Mouse (Mus musculus) brain, adult 2 months (tissue): Measurements from ENCODE around the gene Cfap97.
"Not testable (repeated sequence)": the region's sequence is repeated elsewhere in the genome, so short reads cannot be mapped to it uniquely, and the experiment has no call there.

ENCODE experiments used
- DNase-seq: peaks from one replicate; pipeline ENCODE4 v3.0.0; 2011; ENCODE audit warnings: low read depth, low spot score

Cfap97 gene

DNA sequence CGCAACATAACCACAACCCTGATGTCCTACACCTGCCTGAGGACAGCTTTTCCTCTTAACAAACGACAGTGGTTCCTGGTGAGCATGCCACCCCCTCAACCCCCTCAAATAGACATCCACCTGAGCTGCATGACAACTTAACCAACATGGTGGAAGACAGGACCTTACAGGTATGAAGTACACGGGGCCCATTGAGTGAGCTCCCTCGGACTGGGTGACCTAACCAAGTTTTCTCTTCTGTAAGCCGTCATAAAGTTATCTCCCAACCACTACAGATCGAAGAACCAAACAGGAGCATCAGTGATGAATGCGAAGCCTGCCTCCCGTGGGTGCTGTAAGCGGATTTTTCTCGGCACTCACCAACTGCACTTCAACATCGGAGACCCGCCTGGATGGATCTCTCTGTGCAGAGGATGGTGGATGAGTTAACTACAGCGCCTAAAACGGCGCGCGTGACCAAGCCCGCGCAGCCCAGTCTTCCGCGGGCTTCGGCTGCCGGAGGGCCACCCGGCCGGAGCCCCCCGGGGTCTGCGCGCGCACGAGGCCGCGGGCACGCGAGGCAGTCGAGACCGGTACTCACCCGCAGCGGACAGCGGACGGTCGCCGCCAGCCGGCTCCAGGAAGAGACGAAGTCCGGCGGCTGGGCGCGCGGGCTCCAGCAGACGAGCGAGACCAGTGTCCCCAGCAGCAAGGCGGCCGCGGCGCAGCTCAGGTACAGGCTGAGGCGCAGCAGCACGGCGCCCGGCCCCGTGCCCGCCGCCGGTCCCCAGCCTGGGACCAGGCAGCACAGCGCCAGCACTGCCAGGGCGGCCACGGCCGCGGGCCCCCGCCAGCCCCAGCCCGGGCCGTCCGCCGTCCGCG, at the start of gene Cfap97:
TSS of gene Cfap97 (plus strand) at position 570 of the 861 bp plus-strand sequence.
- peak; percentile 64 for DNase-seq

DNA sequence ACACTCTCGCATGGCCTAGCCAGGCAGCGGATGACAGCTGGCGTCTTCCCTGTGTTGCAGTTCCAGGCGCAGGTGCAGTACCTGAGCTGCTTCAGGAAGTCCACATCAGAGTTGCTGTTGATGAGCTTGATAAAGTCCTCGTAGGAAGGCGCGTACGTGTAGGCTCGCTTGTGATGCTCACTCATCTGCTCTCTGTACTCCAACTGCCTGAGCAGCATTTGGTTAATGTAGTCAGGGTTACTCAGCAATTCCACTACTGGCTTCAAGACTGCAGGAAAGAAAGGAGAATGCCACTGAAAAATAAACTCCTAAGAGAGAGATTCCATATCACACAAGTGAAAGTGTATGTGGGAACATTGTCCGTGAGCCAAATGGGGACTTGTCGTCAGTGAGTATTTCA, 48.1 kb upstream of the Cfap97 start:
- DNase-seq = peak; percentile 60

DNA sequence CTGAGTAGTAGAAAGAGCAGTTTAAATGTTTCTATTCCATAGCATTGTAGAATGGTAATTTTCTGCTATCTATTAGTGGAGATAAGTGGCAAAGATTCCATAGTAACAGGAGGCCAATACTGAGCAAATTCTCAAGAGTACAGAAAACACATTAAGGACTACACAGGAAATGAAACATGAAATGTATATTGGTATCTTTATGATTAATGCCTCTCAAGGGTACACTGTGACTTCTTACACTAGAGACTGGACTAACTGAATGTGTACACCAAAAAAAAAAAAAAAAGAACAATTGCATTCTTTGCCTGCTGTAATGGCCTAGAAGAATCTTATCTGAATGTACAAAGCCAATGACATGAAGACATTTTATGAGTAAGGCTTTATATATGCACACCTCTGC, 43.9 kb upstream of the Cfap97 start:
- no peak for DNase-seq

DNA sequence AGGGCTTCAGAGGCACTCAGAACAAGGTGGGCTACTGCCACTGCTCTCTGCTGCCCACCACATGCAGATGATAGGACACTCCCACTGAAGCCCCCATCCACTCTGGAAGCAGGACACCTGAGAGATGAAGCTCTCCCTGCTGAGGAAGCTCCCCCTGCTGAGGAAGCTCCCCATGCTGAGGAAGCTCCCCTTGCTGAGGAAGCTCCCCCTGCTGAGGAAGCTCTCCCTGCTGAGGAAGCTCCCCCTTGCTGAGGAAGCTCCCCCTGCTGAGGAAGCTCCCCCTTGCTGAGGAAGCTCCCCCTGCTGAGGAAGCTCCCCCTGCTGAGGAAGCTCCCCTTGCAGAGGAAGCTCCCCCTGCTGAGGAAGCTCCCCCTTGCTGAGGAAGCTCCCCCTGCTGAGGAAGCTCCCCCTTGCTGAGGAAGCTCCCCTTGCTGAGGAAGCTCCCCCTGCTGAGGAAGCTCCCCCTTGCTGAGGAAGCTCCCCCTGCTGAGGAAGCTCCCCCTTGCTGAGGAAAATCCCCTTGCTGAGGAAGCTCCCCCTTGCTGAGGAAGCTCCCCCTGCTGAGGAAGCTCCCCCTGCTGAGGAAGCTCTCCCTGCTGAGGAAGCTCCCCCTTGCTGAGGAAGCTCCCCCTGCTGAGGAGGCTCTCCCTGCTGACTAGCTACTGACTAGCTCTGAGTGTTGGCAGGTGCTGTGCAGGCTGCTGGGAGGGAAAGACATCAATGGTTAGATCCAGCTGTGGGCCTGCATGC, 38.0 kb upstream of the Cfap97 start:
- not testable (repeated sequence) for DNase-seq

DNA sequence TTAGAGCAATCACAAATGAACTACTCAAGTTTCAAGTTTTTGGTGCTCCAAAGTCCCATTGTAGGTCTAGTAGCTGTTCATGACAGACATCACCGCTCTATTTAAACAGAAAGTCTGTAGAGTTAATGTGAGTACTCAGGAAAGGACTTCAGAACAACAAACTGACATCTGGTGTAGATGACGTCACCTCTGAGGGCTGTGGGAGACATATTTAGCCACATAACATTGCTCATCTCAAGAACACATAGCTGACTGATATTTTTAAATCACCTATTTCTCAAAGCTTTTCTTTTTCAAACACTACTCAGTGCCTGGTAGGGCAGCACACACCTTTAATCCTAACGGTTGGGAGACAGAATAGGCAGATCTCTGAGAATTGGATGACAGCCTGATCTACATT, 34.4 kb upstream of the Cfap97 start:
- peak; percentile 85 for DNase-seq

DNA sequence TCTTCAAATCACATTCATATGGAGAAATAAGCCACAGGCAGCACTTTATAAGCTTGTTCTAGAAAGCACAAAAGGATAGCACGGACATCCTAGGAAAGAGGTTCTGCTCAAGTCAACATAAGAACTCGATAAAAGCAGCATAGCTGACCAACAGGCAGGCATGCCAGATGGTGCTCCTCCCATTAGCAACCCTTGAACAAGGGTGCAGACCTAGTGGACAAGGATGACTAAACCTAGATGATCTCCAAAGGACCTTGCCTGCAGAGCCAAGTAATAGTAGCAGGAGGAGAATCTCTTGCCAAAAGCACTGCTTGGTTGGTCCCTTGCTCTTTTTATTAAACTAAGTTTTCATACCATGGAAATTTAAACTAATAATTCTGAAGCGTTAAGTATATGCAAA, 32.4 kb upstream of the Cfap97 start:
- no peak for DNase-seq

DNA sequence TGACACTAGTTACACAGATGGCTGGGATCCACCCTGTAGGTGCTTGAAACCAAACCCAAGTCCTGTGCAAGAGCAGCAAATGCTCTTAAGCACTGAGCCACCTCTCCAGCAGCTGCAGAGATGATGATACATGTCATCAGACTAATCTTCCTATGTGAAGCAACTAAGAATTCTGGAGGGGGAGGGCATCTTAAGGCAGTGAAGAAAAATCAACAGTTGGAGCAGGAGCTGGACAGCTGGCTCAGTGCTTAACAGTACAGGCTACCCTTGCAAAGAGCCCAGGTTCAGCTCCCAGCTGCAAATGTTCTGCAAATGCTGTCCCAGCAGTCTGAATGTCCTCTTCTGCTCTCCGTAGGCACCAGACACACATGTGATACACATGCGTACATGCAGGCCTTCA, 29.1 kb upstream of the Cfap97 start:
- no peak for DNase-seq

DNA sequence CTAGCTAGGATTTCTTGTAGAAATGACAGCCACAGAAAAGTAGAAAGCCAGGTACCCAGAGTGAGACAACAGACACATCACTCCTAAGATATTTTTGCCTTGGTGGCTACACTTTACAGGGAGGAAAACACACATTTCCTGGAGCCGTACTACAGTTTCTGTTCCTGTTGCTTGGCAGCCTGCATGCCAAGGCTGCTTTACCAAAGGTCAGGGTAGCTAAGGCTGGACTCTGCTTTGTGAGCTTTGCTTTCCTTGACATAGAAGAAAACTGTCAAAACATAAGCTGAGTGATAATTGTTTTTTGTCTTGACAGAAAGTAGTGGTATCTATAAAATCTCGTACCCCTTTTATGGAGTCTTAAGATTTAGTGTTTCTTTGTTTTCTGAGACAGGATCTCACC, 21.1 kb upstream of the Cfap97 start:
- DNase-seq = no peak

DNA sequence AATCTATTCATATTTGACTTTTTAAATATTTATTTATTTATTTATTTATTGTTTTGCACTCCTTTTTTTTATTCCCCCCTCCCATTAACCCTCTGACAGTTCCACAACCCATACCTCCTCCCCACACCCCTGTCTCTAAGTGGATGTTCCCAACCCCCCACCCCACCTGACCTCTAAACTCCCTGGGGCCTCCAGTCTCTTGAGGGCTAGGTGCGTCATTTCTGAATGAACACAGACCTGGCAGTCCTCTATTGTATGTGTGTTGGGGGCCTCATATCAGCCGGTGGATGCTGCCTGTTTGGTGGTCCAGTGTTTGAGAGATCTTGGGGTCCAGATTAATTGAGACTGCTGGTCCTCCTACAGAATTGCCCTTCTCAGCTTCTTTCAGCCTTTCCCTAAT, 16.0 kb upstream of the Cfap97 start:
- not testable (repeated sequence) for DNase-seq

DNA sequence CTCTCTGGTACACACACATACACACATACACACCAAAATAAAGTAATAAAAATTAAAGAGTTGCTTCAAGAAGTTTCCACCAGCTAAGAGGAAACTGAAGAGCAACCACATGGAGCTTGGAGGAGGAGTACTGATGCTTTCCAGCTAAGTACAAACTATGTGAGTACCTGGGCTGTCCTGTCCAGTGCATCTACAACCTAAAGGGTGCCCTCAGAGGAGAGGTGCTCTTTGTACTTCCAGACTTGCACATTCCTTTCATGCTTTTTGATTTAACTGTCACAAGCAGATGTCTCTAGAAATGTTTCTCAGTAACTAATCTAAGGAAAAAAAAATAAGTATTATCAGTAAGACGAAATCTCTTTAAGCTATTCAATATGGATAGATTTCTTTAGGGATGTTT, 14.2 kb upstream of the Cfap97 start:
- DNase-seq = no peak

DNA sequence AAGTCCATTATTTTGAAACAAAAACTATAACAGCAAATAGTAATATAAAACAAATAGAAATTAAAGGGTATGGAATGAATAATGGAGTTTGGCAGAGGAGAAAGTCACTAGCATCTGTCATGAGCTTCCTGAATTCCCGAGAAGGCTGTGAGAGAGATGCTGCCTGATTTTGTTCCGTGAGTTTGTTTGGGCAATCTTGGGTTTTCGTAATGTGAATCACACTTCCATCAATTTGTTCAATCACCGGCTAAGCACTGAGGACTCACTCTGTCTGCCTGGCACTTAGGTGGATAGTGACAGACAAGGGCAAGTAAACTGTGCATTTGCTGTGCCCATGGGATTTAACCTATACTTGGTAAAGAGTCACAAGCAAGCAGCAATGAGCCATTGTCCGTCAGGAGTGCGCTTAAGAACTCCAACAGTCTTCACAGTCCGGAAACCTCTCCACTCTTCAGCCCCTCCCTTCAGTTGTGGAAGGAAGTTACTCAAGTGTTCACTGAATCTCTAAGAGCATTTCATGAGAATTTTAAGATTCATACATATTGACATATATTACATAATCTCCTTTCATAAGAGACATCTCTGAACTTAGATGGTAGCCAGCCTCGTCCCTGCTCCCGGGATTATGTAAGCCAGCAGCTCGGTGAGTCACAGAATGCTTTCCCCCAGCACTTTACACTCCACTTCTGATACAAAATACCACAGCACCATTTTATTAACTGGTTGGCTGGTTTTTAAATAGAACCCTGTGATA, 13.6 kb upstream of the Cfap97 start:
- peak; percentile 85 for DNase-seq

DNA sequence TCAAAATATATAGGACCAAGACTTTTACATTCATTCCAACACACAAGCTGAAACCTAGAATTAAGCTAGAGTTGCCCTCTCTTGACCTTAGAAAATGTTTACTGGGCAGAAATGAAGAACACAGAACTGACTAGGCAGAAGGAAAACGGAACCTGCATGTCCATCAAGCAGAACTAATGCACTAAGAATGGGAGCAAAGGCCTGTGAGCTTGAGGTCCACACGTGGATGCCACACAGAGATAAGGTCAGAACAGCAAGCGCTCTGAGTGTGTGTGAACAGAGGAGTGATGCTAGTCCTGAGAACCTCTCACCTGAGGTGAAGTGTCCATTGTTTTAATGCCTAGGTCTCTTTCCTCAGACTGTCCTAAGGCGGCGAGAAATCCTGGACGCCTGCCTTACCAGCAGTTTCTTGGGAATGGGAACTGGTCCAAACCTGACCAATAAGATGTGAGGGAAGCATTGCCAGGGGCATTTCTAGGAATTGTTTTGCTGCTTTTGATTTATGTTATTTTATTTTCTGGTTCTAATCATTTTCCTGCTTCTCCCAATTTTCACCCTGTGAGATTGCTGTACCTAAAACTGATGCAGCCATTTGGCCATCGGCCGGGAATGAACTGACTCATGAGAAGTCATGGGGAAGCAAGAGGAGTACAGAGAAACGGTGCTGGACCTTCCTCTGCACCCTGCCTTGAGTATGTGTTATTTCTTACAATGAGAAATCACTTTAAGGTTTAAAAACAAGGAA, 11.0 kb upstream of the Cfap97 start:
- peak; percentile 42 for DNase-seq

DNA sequence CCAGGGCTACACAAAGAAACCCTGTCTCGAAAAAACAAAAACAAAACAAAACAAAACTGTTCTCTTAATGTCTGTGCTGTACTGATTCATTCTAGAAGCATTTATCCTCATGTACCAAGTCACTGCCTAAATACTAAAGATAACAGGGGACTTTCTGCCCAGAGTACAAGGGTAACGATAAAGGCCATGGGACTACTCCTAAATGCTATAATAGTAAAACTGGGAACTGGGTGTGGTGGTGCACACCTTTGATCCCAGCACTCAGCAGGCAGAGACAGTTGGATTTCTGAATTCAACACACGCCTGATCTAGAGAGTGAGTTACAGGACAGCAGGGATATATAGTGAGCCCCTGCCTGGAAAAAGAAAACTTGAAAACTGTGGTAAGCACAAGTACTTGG, 9.9 kb upstream of the Cfap97 start:
- DNase-seq = no peak

DNA sequence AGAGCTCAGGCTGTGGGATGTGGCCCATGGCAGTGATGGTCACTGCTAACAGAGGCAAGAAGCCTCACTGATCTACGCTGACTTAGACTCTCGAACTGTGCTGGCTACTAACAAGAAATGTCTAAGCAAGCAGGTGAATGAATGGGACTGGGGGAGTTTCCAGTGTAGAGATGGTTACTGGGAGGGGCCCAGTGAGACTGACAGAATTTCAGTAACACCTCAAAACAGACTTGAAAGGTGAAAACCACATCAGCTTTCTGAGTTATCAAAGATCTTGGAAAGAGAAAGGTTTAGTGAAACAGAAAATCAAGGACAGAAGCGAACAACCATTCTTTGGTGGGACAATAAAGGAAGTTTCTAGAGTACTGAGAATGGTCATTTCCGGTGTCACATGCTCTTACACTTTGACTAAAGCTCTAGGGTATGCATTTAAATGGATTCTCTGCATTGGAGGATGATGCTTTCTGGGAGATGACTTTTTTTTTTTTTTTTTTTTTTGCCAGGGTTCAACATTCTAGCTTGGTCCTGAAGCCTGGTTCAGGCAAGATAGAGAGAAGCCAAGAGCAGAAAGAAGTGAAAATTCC, 9.0 kb upstream of the Cfap97 start:
- no peak for DNase-seq

DNA sequence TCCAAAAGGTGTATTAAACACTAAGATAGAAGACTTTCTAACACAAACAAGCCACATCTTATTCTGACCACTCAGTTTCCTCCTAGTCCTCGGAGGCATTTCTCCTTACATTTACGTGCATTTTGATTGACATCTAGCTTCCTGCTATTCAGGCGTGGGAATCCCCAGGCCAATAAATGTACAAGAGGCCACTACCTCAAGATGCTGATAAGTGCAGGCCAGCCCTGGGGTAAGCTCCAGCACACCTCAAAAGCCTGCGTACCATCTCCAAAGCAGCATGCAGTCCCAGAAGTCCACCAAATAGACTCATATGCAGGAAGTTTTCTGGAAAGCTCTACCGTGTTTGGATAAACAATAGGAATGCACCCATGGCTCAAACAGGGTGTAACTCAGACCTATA, 8.1 kb upstream of the Cfap97 start:
- no peak for DNase-seq

DNA sequence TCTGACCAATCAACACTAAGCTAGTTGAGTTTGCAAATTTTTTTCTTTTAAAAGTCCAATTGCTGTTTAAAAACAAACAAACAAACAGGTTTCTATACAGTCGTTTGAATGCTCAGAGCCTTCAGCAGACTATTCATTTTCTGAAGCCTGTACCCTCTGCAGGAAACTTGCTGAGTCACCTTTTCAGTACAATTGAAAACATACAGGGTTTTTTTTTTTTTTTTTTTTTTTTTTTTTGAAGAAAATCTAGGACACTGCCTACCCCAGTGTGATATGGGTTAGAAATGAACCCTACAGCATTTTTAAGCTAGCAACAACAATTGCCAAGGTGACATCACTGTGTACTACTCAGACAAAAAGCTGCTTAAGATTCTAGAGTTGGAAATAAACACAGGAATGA, 7.6 kb upstream of the Cfap97 start:
- peak; percentile 43 for DNase-seq

DNA sequence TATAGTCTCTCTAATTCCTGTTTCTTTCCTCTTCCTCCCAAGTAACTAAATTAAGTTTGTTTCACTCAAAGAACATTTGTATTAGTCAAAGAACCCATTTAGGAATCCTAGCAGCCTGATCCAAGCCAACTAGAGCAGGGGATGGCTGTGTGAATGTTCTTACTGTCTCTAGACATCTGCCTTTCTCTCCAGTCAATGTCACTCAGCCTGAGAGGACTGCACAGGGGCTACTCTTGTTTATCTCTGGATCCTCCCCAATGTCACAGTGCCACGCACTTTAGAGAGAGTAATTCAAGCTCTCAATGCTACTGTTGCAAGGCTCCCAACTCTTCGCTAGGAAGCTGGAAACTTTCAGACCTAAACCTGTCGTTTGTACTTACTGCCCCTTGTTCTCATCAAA, 5.4 kb upstream of the Cfap97 start:
- peak; percentile 45 for DNase-seq

DNA sequence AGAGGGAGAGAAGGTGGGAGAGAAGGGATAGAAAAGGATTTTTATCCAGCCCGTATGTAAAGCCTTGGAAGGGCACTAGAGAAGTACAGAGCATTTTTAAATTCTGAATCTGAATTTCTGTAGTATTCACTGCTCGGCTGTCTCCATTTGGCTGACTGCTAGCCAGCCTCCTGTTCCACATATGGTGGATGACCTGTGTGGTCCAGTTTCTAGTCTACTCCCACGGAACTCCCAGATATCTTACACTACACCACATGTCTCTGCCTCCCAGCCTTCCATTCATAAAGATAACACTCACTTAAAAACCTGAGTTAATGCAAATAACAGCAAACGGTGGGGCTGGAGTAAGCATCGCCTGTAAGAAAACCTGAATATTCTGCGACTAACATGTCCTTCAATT, 2.3 kb upstream of the Cfap97 start:
- DNase-seq = peak; percentile 80

DNA sequence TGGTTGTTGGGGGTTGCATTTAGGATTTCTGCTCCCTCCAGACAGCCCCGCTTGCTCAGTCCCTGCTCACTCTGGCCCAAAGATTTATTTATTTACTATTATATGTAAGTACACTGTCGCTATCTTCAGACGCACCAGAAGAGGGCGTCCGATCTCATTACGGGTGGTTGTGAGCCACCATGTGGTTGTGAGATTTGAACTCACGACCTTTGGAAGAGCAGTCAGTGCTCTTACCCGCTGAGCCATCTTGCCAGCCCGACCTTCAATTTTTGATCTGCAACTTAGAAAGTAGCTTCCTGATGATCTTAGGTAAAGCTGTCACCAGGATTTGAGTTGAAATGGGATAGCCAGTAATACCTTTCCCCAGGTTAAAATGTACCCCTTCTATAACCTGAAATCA, 1.8 kb upstream of the Cfap97 start:
- no peak for DNase-seq

DNA sequence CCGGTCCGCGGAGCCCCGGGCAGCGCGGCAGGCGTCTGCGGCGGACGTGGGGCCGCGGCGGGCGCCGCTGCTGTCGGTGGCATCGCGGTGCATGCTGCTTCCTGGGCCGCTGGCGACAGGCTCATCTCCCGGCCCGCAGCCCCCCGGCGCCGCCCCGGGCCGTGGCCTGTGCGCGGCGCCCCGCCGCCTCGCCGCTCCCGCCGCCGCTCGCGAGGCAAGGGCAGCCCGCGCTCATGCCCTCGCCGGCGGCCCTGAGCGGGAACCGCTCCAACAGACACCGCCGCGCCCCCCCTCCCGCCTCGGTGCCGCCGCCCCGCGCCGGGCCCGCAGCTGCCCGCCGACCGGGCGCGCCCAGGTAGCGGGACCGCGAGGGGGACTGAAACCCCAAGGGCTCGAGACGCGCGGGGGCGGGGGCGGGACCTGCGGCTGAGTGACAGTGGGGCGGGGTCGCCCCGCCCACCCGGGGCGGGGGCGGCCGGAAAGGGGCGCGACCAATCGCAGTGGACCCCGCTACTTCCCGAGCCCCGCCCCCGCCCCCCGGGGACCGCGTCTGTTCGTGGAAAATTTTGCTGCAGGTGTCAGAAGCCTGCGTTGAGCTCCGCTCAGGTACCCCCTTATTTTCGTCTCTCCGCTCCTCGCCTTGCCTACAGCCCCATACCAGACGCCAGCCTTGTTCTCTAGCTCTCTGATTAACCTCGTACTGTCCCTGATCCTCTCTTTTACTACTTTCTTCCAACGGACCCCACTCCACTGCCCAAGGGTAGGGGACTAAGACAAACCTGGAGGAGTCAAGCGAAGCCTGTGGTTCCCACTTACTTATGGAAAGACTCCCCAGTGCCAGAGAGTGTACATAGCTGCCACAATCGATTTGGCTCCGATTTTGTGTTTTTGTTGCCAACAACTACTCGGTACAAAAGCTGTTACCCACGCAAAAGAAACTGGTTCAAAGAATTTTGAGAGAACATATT, 777 bp downstream of the Cfap97 start, which contains the start of gene Snx25:
TSS of gene Snx25 (minus strand) at position 96 of the 968 bp plus-strand sequence.
- DNase-seq = peak; percentile 95
